Mouse (Mus musculus): ENCODE results near the gene Gm813. TPM values are rescaled to one million over a fixed set of nuclear protein-coding genes. Genes with fewer than 3 reads are reported as not detected.

The Gm813 gene
- polyA plus RNA-seq, 1 experiment from 2014 or later, result not detected

- Histone ChIP-seq H3K9ac (ENCODE audit: low read depth, low read length) (no peak overlapping the region), H3K36me3 (ENCODE audit: control insufficient read depth, insufficient read depth, low read length) (no peaks in the 10 kb centered on the region), H3K27ac (ENCODE audit: low read length) (no peak overlapping the region), H3K4me2 (ENCODE audit: low read length) (no peak overlapping the region), H3K27me3 (ENCODE audit: control insufficient read depth, insufficient read depth, low read depth, low read length) (no peaks in the 10 kb centered on the region), H3K4me1 (ENCODE audit: control insufficient read depth, insufficient read depth, low read length) (no peaks in the 10 kb centered on the region), H3K9me3 (replicated peaks; ENCODE audit: control insufficient read depth, low read length, poor library complexity, severe bottlenecking) (no peaks in the 10 kb centered on the region), H3K4me3 (ENCODE audit: low read depth, low read length) (no peak overlapping the region)
- ATAC-seq, result no peak
- 76% methylated on average over 4 of the region's 4 CpGs for WGBS
Measured at GRCm38 (mm10) chr16:58623114-58623513, 6.3 kb upstream of the Gm813 start.

- no peak for ATAC-seq
Measured at GRCm38 (mm10) chr16:58622377-58622776, 5.6 kb upstream of the Gm813 start.

GRCm38 (mm10) chr16:58617346-58617745 is 568 bp upstream of the Gm813 start:
- no peak overlapping the region for H3K4me3 ChIP-seq (ENCODE audit: low read depth, low read length)
- H3K4me1 ChIP-seq (ENCODE audit: control insufficient read depth, insufficient read depth, low read length), result no peaks in the 10 kb centered on the region
- no peak overlapping the region for H3K9ac ChIP-seq (ENCODE audit: low read depth, low read length)
- ATAC-seq, result no peak
- H3K36me3 ChIP-seq (ENCODE audit: control insufficient read depth, insufficient read depth, low read length), result no peaks in the 10 kb centered on the region
- H3K9me3 ChIP-seq (replicated peaks; ENCODE audit: control insufficient read depth, low read length, poor library complexity, severe bottlenecking), result no peaks in the 10 kb centered on the region
- H3K27ac ChIP-seq (ENCODE audit: low read length), result no peak overlapping the region
- no peaks in the 10 kb centered on the region for H3K27me3 ChIP-seq (ENCODE audit: control insufficient read depth, insufficient read depth, low read depth, low read length)
- no peak overlapping the region for H3K4me2 ChIP-seq (ENCODE audit: low read length)

More at GRCm38 (mm10) chr16:58622377-58622776, 5.6 kb upstream of the Gm813 start:
- H3K4me3 ChIP-seq (ENCODE audit: low read depth, low read length), result no peak overlapping the region
- no peaks in the 10 kb centered on the region for H3K36me3 ChIP-seq (ENCODE audit: control insufficient read depth, insufficient read depth, low read length)
- no peaks in the 10 kb centered on the region for H3K4me1 ChIP-seq (ENCODE audit: control insufficient read depth, insufficient read depth, low read length)
- H3K9ac ChIP-seq (ENCODE audit: low read depth, low read length), result no peak overlapping the region
- H3K4me2 ChIP-seq (ENCODE audit: low read length), result no peak overlapping the region
- H3K9me3 ChIP-seq (replicated peaks; ENCODE audit: control insufficient read depth, low read length, poor library complexity, severe bottlenecking), result no peaks in the 10 kb centered on the region
- no peak overlapping the region for H3K27ac ChIP-seq (ENCODE audit: low read length)
- 88% methylated on average over 3 of the region's 3 CpGs for WGBS
- H3K27me3 ChIP-seq (ENCODE audit: control insufficient read depth, insufficient read depth, low read depth, low read length), result no peaks in the 10 kb centered on the region

GRCm38 (mm10) chr16:58612969-58613368 is 3.8 kb downstream of the Gm813 start:
- H3K9ac ChIP-seq (ENCODE audit: low read depth, low read length), result no peak overlapping the region
- H3K4me1 ChIP-seq (ENCODE audit: control insufficient read depth, insufficient read depth, low read length), result no peaks in the 10 kb centered on the region
- H3K4me3 ChIP-seq (ENCODE audit: low read depth, low read length), result no peak overlapping the region
- no peaks in the 10 kb centered on the region for H3K27me3 ChIP-seq (ENCODE audit: control insufficient read depth, insufficient read depth, low read depth, low read length)
- WGBS, result 81% methylated on average over 3 of the region's 3 CpGs
- H3K9me3 ChIP-seq (replicated peaks; ENCODE audit: control insufficient read depth, low read length, poor library complexity, severe bottlenecking), result no peaks in the 10 kb centered on the region
- no peak for ATAC-seq
- H3K36me3 ChIP-seq (ENCODE audit: control insufficient read depth, insufficient read depth, low read length), result no peaks in the 10 kb centered on the region
- H3K4me2 ChIP-seq (ENCODE audit: low read length), result no peak overlapping the region
- no peak overlapping the region for H3K27ac ChIP-seq (ENCODE audit: low read length)

GRCm38 (mm10) chr16:58607101-58607500 is 9.7 kb downstream of the Gm813 start:
- Histone ChIP-seq H3K9me3 (replicated peaks; ENCODE audit: control insufficient read depth, low read length, poor library complexity, severe bottlenecking) (no peaks in the 10 kb centered on the region), H3K4me2 (ENCODE audit: low read length) (no peak overlapping the region), H3K4me3 (ENCODE audit: low read depth, low read length) (no peak overlapping the region), H3K27me3 (ENCODE audit: control insufficient read depth, insufficient read depth, low read depth, low read length) (no peaks in the 10 kb centered on the region), H3K4me1 (ENCODE audit: control insufficient read depth, insufficient read depth, low read length) (no peaks in the 10 kb centered on the region), H3K36me3 (ENCODE audit: control insufficient read depth, insufficient read depth, low read length) (no peaks in the 10 kb centered on the region), H3K27ac (ENCODE audit: low read length) (no peak overlapping the region), H3K9ac (ENCODE audit: low read depth, low read length) (no peak overlapping the region)
- WGBS, result 69% methylated on average over 5 of the region's 5 CpGs
- ATAC-seq, result no peak

GRCm38 (mm10) chr16:58604680-58605079 is 12.1 kb downstream of the Gm813 start:
- ATAC-seq, result no peak
- Histone ChIP-seq H3K9me3 (replicated peaks; ENCODE audit: control insufficient read depth, low read length, poor library complexity, severe bottlenecking) (no peaks in the 10 kb centered on the region), H3K4me3 (ENCODE audit: low read depth, low read length) (no peak overlapping the region), H3K36me3 (ENCODE audit: control insufficient read depth, insufficient read depth, low read length) (no peaks in the 10 kb centered on the region), H3K4me2 (ENCODE audit: low read length) (no peak overlapping the region), H3K4me1 (ENCODE audit: control insufficient read depth, insufficient read depth, low read length) (no peaks in the 10 kb centered on the region), H3K27me3 (ENCODE audit: control insufficient read depth, insufficient read depth, low read depth, low read length) (no peaks in the 10 kb centered on the region), H3K9ac (ENCODE audit: low read depth, low read length) (no peak overlapping the region), H3K27ac (ENCODE audit: low read length) (no peak overlapping the region)

- 95% methylated on average over 2 of the region's 2 CpGs for WGBS
- no peak for ATAC-seq
Measured at GRCm38 (mm10) chr16:58603831-58604230, 12.9 kb downstream of the Gm813 start.

GRCm38 (mm10) chr16:58600846-58601245 is 15.9 kb downstream of the Gm813 start:
- Histone ChIP-seq H3K9me3 (replicated peaks; ENCODE audit: control insufficient read depth, low read length, poor library complexity, severe bottlenecking) (no peaks in the 10 kb centered on the region), H3K4me2 (ENCODE audit: low read length) (no peak overlapping the region), H3K4me3 (ENCODE audit: low read depth, low read length) (no peak overlapping the region), H3K9ac (ENCODE audit: low read depth, low read length) (no peak overlapping the region), H3K27me3 (ENCODE audit: control insufficient read depth, insufficient read depth, low read depth, low read length) (no peaks in the 10 kb centered on the region), H3K36me3 (ENCODE audit: control insufficient read depth, insufficient read depth, low read length) (no peaks in the 10 kb centered on the region), H3K27ac (ENCODE audit: low read length) (no peak overlapping the region), H3K4me1 (ENCODE audit: control insufficient read depth, insufficient read depth, low read length) (no peaks in the 10 kb centered on the region)
- no peak for ATAC-seq
- 90% methylated on average over 6 of the region's 6 CpGs for WGBS

More at GRCm38 (mm10) chr16:58603831-58604230, 12.9 kb downstream of the Gm813 start:
- Histone ChIP-seq H3K4me2 (ENCODE audit: low read length) (no peak overlapping the region), H3K9me3 (replicated peaks; ENCODE audit: control insufficient read depth, low read length, poor library complexity, severe bottlenecking) (no peaks in the 10 kb centered on the region), H3K27me3 (ENCODE audit: control insufficient read depth, insufficient read depth, low read depth, low read length) (no peaks in the 10 kb centered on the region), H3K4me3 (ENCODE audit: low read depth, low read length) (no peak overlapping the region), H3K36me3 (ENCODE audit: control insufficient read depth, insufficient read depth, low read length) (no peaks in the 10 kb centered on the region), H3K9ac (ENCODE audit: low read depth, low read length) (no peak overlapping the region), H3K4me1 (ENCODE audit: control insufficient read depth, insufficient read depth, low read length) (no peaks in the 10 kb centered on the region), H3K27ac (ENCODE audit: low read length) (no peak overlapping the region)

- Histone ChIP-seq H3K27me3 (ENCODE audit: control insufficient read depth, insufficient read depth, low read depth, low read length) (no peaks in the 10 kb centered on the region), H3K4me1 (ENCODE audit: control insufficient read depth, insufficient read depth, low read length) (no peaks in the 10 kb centered on the region), H3K27ac (ENCODE audit: low read length) (no peak overlapping the region), H3K9me3 (replicated peaks; ENCODE audit: control insufficient read depth, low read length, poor library complexity, severe bottlenecking) (no peaks in the 10 kb centered on the region), H3K4me3 (ENCODE audit: low read depth, low read length) (no peak overlapping the region), H3K4me2 (ENCODE audit: low read length) (no peak overlapping the region), H3K36me3 (ENCODE audit: control insufficient read depth, insufficient read depth, low read length) (no peaks in the 10 kb centered on the region), H3K9ac (ENCODE audit: low read depth, low read length) (no peak overlapping the region)
- no peak for ATAC-seq
- 79% methylated on average over 3 of the region's 3 CpGs for WGBS
Measured at GRCm38 (mm10) chr16:58591299-58591698, 25.5 kb downstream of the Gm813 start.

GRCm38 (mm10) chr16:58589444-58589843 is 27.3 kb downstream of the Gm813 start:
- no peaks in the 10 kb centered on the region for H3K27me3 ChIP-seq (ENCODE audit: control insufficient read depth, insufficient read depth, low read depth, low read length)

More at GRCm38 (mm10) chr16:58589444-58589843, 27.3 kb downstream of the Gm813 start:
- no peak for ATAC-seq
- Histone ChIP-seq H3K9ac (ENCODE audit: low read depth, low read length) (no peak overlapping the region), H3K4me3 (ENCODE audit: low read depth, low read length) (no peak overlapping the region), H3K27ac (ENCODE audit: low read length) (no peak overlapping the region), H3K4me1 (ENCODE audit: control insufficient read depth, insufficient read depth, low read length) (no peaks in the 10 kb centered on the region), H3K36me3 (ENCODE audit: control insufficient read depth, insufficient read depth, low read length) (no peaks in the 10 kb centered on the region), H3K9me3 (replicated peaks; ENCODE audit: control insufficient read depth, low read length, poor library complexity, severe bottlenecking) (no peaks in the 10 kb centered on the region), H3K4me2 (ENCODE audit: low read length) (no peak overlapping the region)

All from midbrain, embryonic 16.5 days (tissue).